ENCODE assay signal across 8 mouse cellular contexts in genomic region chr8:86585532-86585931, GRCm38 (mm10). TPM values are rescaled to one million over a fixed set of nuclear protein-coding genes. Genes with fewer than 3 reads are reported as not detected.
A peak's percentile ranks its signal among the peaks of the same experiment; 100 is the strongest.
DNase-seq lines count a peak whose midpoint lies in the region; ATAC-seq and TF ChIP-seq lines count a peak whose summit lies in the region.

No protein-coding gene starts in this region.

- in situ Hi-C loops in CH12.LX (cut with MboI; ENCODE audit: low pct_ligation_motif_present, low pct_unique_long_range_greater_than_20kb, low sequenced_read_pairs): loop anchor here (5.0 kb wide), 1 partner anchor 322 kb away; no protein-coding TSS in a partner anchor

- no peaks in the 10 kb centered on the region for H3K36me3 ChIP-seq in CH12.LX (replicated peaks in 1 of 2; ENCODE audit: control insufficient read depth in 1 of 2, insufficient read depth in 1 of 2, low read length in 1 of 2)
- H3K36me3 ChIP-seq in forebrain, embryonic 11.5 days (ENCODE audit: control insufficient read depth, insufficient read depth, low read length): no peaks in the 10 kb centered on the region
- no peaks in the 10 kb centered on the region for H3K36me3 ChIP-seq in heart, embryonic 16.5 days (ENCODE audit: control insufficient read depth, insufficient read depth)
- H3K36me3 ChIP-seq in liver, embryonic 13.5 days: no peaks in the 10 kb centered on the region
- no peaks in the 10 kb centered on the region for H3K36me3 ChIP-seq in stomach, embryonic 15.5 days

- peaks cover 0 to 3% of the 10 kb centered on the region in 2 experiments; a peak in 2 of 4 replicates for H3K4me1 ChIP-seq in CH12.LX (ENCODE audit: control insufficient read depth in 1 of 2, insufficient read depth in 2 of 2)
- no peaks in the 10 kb centered on the region for H3K4me1 ChIP-seq in forebrain, embryonic 11.5 days (replicated peaks; ENCODE audit: control insufficient read depth, insufficient read depth, low read length)
- no peaks in the 10 kb centered on the region; the same call in 1 of the 2 replicates for H3K4me1 ChIP-seq in heart, embryonic 16.5 days (ENCODE audit: control insufficient read depth, insufficient read depth, low read length)
- peaks cover 8% of the 10 kb centered on the region; the same call in 1 of the 2 replicates for H3K4me1 ChIP-seq in liver, embryonic 13.5 days (replicated peaks)
- H3K4me1 ChIP-seq in stomach, embryonic 15.5 days: no peaks in the 10 kb centered on the region

- WGBS in forebrain, embryonic 11.5 days: 3% methylated on average over 16 of the region's 16 CpGs
- 2% methylated on average over 16 of the region's 16 CpGs for WGBS in heart, embryonic 16.5 days
- 1% methylated on average over 16 of the region's 16 CpGs for WGBS in liver, embryonic 13.5 days (ENCODE audit: insufficient replicate concordance)
- WGBS in stomach, embryonic 15.5 days: 2% methylated on average over 16 of the region's 16 CpGs

- TF ChIP-seq POLR2A in CH12.LX (IDR thresholded peaks at IDR 0.05; ENCODE audit: low read depth, low read length): no peak

- peak; percentile 74 for TF ChIP-seq RAD21 in CH12.LX (IDR thresholded peaks at IDR 0.05; ENCODE audit: low read depth, low read length)

- peak overlapping the region; percentile 51 for H3K9ac ChIP-seq in CH12.LX (ENCODE audit: insufficient read depth, low read depth)
- H3K9ac ChIP-seq in forebrain, embryonic 11.5 days (ENCODE audit: low read length): peak overlapping the region; percentile 56
- 0 out of 2 replicates have a peak overlapping the region, but pooled peaks have one; percentile 27 for H3K9ac ChIP-seq in heart, embryonic 16.5 days (ENCODE audit: low read length)
- H3K9ac ChIP-seq in liver, embryonic 13.5 days: peak overlapping the region; percentile 39; the same call in 1 of the 2 replicates
- H3K9ac ChIP-seq in stomach, embryonic 15.5 days: no peak overlapping the region; the same call in 1 of the 2 replicates

- peak; percentile 70 for DNase-seq in CH12.LX (ENCODE audit: extremely low read depth)
- DNase-seq in c-Kit-positive CD71-negative TER-119-negative erythroid progenitor cells, embryonic 14.5 days (ENCODE audit: low read depth): peak; percentile 63
- peak; percentile 86 for DNase-seq in forebrain, embryonic 11.5 days (ENCODE audit: low spot score)
- peak; percentile 79 to 84 for DNase-seq in kidney, postnatal 25 days
- peak; percentile 55 for DNase-seq in liver, embryonic 13.5 days
- peak; percentile 69 for DNase-seq in neural tube, embryonic 10.5 days (ENCODE audit: extremely low spot score, low spot score)

- TF ChIP-seq EP300 in CH12.LX (IDR thresholded peaks at IDR 0.05; ENCODE audit: low read length): no peak

- no peaks in the 10 kb centered on the region for H3K79me2 ChIP-seq in CH12.LX (replicated peaks; ENCODE audit: control insufficient read depth, extremely low read depth, insufficient read depth, poor library complexity, severe bottlenecking)

- peak; percentile 84 for ATAC-seq in forebrain, embryonic 11.5 days (replicated peaks; ENCODE audit: low FRiP score)
- peak; percentile 74 for ATAC-seq in heart, embryonic 16.5 days (replicated peaks; ENCODE audit: extremely low read depth, insufficient read depth, low FRiP score)
- peak; percentile 53 for ATAC-seq in liver, embryonic 13.5 days (ENCODE audit: low read depth)
- no peak for ATAC-seq in stomach, embryonic 15.5 days (ENCODE audit: insufficient read depth, low FRiP score, low read depth)

- peak overlapping the region; percentile 86 for H3K4me2 ChIP-seq in CH12.LX (ENCODE audit: insufficient read depth, low read depth, poor library complexity, severe bottlenecking)
- H3K4me2 ChIP-seq in forebrain, embryonic 11.5 days (ENCODE audit: low read depth, low read length, severe bottlenecking): peak overlapping the region; percentile 68
- H3K4me2 ChIP-seq in heart, embryonic 16.5 days (ENCODE audit: low read depth, low read length): peak overlapping the region; percentile 70
- peak overlapping the region; percentile 73 for H3K4me2 ChIP-seq in liver, embryonic 13.5 days
- H3K4me2 ChIP-seq in stomach, embryonic 15.5 days: peak overlapping the region; percentile 86

- no peaks in the 10 kb centered on the region for H3K9me3 ChIP-seq in CH12.LX (replicated peaks; ENCODE audit: low read length)
- H3K9me3 ChIP-seq in forebrain, embryonic 11.5 days (ENCODE audit: control insufficient read depth, low read length): no peaks in the 10 kb centered on the region
- H3K9me3 ChIP-seq in heart, embryonic 16.5 days (replicated peaks; ENCODE audit: control insufficient read depth, low read length): no peaks in the 10 kb centered on the region
- no peaks in the 10 kb centered on the region for H3K9me3 ChIP-seq in liver, embryonic 13.5 days (replicated peaks)
- H3K9me3 ChIP-seq in stomach, embryonic 15.5 days: no peaks in the 10 kb centered on the region

- peaks cover 5% of the 10 kb centered on the region for H3K27me3 ChIP-seq in CH12.LX (replicated peaks)
- H3K27me3 ChIP-seq in forebrain, embryonic 11.5 days (ENCODE audit: control insufficient read depth, insufficient read depth, low read length): no peaks in the 10 kb centered on the region
- H3K27me3 ChIP-seq in heart, embryonic 16.5 days (ENCODE audit: control insufficient read depth, insufficient read depth, low read length): no peaks in the 10 kb centered on the region
- H3K27me3 ChIP-seq in liver, embryonic 13.5 days: no peaks in the 10 kb centered on the region
- no peaks in the 10 kb centered on the region for H3K27me3 ChIP-seq in stomach, embryonic 15.5 days (replicated peaks)

- dilution Hi-C loops in CH12.LX (cut with MboI; ENCODE audit: extremely low pct_ligation_motif_present, extremely low pct_unique_long_range_greater_than_20kb, low sequenced_read_pairs): no loop called here

- peak; percentile 76 to 88 for TF ChIP-seq CTCF in CH12.LX (conservative IDR thresholded peaks at IDR 0.05 in 1 of 2, IDR thresholded peaks at IDR 0.05 in 1 of 2; ENCODE audit: low read depth in 2 of 2, low read length in 2 of 2)

- H3K4me3 ChIP-seq in CH12.LX (replicated peaks in 1 of 3; ENCODE audit: low read depth in 2 of 3, low read length in 2 of 3, poor library complexity in 1 of 3): peak overlapping the region; percentile 60 to 75 (median 67)
- peak overlapping the region; percentile 36 for H3K4me3 ChIP-seq in forebrain, embryonic 11.5 days (ENCODE audit: low read depth, low read length)
- peak overlapping the region; percentile 52 for H3K4me3 ChIP-seq in heart, embryonic 16.5 days (ENCODE audit: low read length)
- H3K4me3 ChIP-seq in liver, embryonic 13.5 days (replicated peaks): peak overlapping the region; percentile 53
- peak overlapping the region; percentile 42 for H3K4me3 ChIP-seq in stomach, embryonic 15.5 days (replicated peaks)

- no peak overlapping the region for H3K27ac ChIP-seq in CH12.LX (ENCODE audit: insufficient read depth, low read depth)
- no peak overlapping the region for H3K27ac ChIP-seq in forebrain, embryonic 11.5 days (ENCODE audit: low read depth, low read length)
- H3K27ac ChIP-seq in heart, embryonic 16.5 days (ENCODE audit: low read length): no peak overlapping the region
- H3K27ac ChIP-seq in liver, embryonic 13.5 days: no peak overlapping the region
- H3K27ac ChIP-seq in stomach, embryonic 15.5 days: no peak overlapping the region

TF ChIP-seq in CH12.LX, 34 proteins besides CTCF, POLR2A, EP300 and RAD21:
- TF ChIP-seq MAZ (IDR thresholded peaks at IDR 0.05; ENCODE audit: low read depth, low read length): 0 out of 2 replicates have a peak, but pooled peaks have one; percentile 2
- TF ChIP-seq UBTF (IDR thresholded peaks at IDR 0.05; ENCODE audit: low read depth, low read length): no peak
- TF ChIP-seq SMC3 (IDR thresholded peaks at IDR 0.05; ENCODE audit: low read depth, low read length): peak; percentile 69

RNA-seq across cellular contexts. Expression of gene Abcc12, which starts 5.0 kb away (rescaled TPM):
- total RNA-seq in CH12.LX (2012; rRNA removed) (not detected in 2 replicates), CH12.LX (2014; rRNA removed) (not detected in 2 replicates)
- not detected in 2 replicates for polyA plus RNA-seq in CH12.LX (2012; ENCODE audit: insufficient read length, low read depth)
- 0.11 TPM in 2 replicates for polyA plus RNA-seq in forebrain, embryonic 11.5 days (2014; fragmentation: Nextera tagmentation; extraction: Ambion mirVana)
- 0.08 and 0.11 TPM in 2 replicates for polyA plus RNA-seq in heart, embryonic 16.5 days (2015; fragmentation: Nextera tagmentation; extraction: Ambion mirVana)
- not detected in 2 replicates for polyA plus RNA-seq in liver, embryonic 13.5 days (2015; fragmentation: Nextera tagmentation; extraction: Ambion mirVana)
- 0.19 and 0.24 TPM in 2 replicates for polyA plus RNA-seq in stomach, embryonic 15.5 days (2015; fragmentation: Nextera tagmentation; extraction: Ambion mirVana)

RNA-seq across cellular contexts. Expression of gene Lonp2, which starts 38.3 kb away (rescaled TPM):
- total RNA-seq in CH12.LX (2012; rRNA removed) (26.4 and 28.5 TPM in 2 replicates), CH12.LX (2014; rRNA removed) (24.6 and 25.6 TPM in 2 replicates)
- 26.9 and 27.8 TPM in 2 replicates for polyA plus RNA-seq in CH12.LX (2012; ENCODE audit: insufficient read length, low read depth)
- polyA plus RNA-seq in forebrain, embryonic 11.5 days (2014; fragmentation: Nextera tagmentation; extraction: Ambion mirVana): 55.5 and 57.1 TPM in 2 replicates
- polyA plus RNA-seq in heart, embryonic 16.5 days (2015; fragmentation: Nextera tagmentation; extraction: Ambion mirVana): 67.0 and 71.9 TPM in 2 replicates
- polyA plus RNA-seq in liver, embryonic 13.5 days (2015; fragmentation: Nextera tagmentation; extraction: Ambion mirVana): 34.5 and 42.2 TPM in 2 replicates
- 51.3 and 54.0 TPM in 2 replicates for polyA plus RNA-seq in stomach, embryonic 15.5 days (2015; fragmentation: Nextera tagmentation; extraction: Ambion mirVana)
